Mouse (Mus musculus): ENCODE results near the gene Aldh1a2.

Aldh1a2 gene

DNA sequence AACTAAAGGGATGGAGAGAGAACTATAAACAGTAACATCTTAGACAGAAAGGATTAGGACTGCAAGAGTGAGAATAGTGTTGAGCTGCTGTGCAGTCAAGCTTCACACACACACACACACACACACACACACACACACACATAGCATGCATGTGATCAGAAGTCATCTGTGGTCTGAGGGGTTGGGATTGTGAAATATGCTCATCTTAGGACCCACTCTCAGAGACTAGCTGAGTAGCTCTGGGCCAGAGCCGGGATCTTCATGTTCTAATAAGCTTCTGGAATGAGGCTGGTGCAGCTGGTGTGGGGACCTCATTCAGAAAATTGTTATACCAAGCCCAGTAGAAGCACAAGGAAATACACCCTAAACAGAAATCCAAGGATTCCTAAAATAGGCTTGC, 75.1 kb downstream of the Aldh1a2 start:
- DNase-seq (ENCODE audit: low spot score), result no peak

- no peak for DNase-seq (ENCODE audit: low spot score)
These were observed 79.9 kb downstream of the Aldh1a2 start for GRCm38 (mm10) chr9:71295501-71295900.

DNA sequence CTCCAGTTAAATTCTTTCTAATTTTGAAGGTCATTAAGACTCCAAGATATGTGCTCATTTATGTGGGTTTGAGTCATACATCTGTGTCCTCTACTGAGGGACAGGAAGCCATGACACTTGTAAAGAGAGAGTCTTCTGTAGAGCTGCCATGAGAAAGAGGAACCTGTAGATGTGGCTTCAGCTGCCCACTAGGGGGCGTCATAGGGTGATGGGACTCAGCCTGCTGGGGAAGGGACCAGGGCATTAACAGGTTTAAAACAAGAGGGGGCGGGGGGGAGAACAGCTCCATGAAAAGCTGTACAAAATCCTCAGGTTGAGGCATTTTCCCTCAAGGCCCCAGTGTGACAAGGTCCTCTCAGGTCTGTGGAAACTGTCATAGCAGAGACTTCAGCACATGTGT, 88.0 kb downstream of the Aldh1a2 start:
- DNase-seq (ENCODE audit: low spot score), result no peak

- no peak for DNase-seq (ENCODE audit: low spot score)
These were observed 91.7 kb downstream of the Aldh1a2 start for GRCm38 (mm10) chr9:71307106-71307789.

DNA sequence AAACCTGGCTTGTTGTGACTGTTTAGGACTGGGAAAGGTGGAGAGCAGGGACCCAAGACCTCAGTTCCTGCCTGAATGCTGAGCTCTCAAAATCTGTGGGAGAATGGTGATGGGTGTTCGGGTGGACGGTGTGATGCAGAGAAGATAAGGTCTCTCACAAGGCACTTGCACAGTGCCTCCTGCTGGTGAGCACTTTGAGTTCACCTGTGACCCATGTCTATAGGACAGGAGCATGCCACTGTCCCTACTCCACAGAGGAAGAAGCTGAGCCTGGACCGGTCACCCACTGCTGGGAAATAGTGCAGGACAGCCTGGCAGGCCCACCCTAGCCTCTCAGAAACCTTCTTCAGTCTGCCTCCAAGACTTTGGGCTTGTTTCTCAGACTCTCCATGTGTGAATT, 100.4 kb downstream of the Aldh1a2 start:
- no peak for DNase-seq (ENCODE audit: low spot score)

GRCm38 (mm10) chr9:71317096-71317920, 101.7 kb downstream of the Aldh1a2 start:
- DNase-seq (ENCODE audit: low spot score), result no peak

DNA sequence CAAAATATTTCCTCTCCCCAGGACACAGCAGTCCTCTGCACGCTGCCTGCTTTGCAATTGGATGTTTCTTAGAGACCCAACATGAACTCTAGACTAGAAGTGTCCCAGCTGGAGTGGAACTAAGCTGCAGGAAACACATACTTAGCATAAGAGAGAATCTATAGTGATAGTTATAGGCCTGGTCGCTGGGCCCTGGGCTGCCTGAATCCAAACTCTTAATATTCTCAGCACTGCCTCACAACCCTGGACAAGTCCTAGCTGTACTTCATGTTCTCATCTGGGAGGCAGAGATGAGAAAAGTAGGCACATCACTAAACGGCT, 102.3 kb downstream of the Aldh1a2 start:
- DNase-seq (ENCODE audit: low spot score), result no peak

DNA sequence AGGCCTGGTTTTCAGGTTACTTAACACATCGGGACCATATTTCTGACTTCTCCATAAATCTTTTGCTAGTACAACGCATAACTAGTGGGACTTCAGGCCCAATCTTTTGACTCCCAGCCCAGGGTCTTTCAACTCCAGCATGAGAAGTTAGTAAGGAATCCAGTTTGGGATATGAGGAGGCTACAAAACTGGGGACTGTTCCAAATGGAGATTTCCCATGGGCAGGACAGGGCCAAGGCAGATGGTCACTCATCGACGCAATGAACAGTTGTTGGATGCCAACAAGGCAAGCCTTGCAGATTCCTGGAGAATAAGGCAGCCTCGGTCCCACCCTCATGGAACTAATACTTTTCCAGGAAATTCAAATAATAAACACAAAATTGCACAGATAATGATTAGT, 104.2 kb downstream of the Aldh1a2 start:
- no peak for DNase-seq (ENCODE audit: low spot score)

DNA sequence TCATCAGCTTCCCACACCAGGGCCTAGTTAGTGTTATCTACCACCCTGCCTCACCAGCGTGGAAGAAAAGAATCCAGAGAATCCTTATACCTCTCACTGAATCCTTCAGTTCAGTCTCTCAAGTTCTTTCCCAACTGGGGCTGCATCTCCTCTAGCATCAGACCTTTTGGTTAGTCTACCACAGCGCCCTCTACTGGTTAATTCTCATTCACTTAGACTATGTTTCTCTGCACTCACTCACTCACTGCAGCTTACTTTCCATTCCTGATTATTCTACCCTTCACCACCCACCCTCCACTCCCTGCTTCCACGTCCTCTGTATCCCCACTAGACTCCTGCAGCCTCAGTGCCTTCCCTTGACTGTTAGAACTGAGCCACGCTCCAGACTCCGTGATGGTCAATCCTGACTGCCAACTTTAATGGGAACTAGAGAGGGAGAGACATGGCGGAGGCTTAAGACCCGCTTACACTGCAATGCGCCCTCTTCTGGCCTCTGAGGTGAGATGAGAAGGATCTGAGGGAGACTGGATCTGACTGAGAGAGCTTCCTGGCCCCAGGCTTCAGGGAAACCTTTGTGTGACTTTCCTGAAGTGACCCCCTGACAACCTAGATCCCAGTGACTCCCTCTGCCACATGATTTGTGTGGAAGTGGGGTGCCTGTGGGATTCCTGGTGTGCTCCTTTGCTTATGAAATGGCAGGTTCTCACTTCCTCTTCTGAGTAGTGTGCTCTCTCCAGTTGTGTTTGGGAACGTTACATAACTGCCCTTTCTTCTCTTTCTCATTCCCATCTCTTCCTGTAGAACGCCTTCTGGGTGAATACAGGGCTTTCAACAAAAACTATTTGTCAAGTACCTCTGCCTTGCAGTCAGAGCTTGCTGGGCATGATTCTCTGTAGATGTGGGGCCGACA, 104.9 kb downstream of the Aldh1a2 start:
- DNase-seq (ENCODE audit: low spot score), result no peak

- no peak for DNase-seq (ENCODE audit: low spot score)
These were observed 105.8 kb downstream of the Aldh1a2 start for GRCm38 (mm10) chr9:71321436-71321835.

- no peak for DNase-seq (ENCODE audit: low spot score)
These were observed 106.3 kb downstream of the Aldh1a2 start for GRCm38 (mm10) chr9:71321871-71322270.

DNA sequence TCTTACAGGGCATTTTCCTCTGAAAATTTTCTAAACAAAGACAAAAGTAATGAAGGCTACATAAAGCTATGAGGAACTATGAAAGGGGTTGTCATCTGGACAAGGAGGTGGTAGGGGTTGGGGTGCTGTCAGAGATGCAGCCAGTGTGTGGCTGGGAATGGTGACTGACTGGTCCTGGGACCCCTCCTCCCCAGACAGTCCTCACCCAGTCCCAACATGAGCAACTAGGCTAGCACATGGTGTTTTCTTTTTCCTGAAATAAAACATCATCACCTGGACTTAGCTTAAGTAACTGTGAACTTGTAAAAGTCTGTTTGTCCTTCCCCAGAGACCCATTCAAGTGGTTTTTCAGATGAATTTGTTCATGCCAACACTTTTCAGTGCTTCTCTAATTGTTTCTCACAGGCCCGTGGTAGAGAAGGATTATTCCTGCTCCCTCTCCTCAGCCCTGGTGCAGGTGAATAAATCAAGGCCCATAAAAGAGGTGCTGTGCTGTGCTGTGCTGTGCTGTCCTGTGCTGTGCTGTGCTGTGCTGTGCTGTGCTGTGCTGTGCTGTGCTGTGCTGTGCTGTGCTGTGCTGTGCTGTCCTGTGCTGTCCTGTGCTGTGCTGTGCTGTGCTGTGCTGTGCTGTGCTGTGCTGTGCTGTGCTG, 107.8 kb downstream of the Aldh1a2 start:
- DNase-seq (ENCODE audit: low spot score), result no peak

DNA sequence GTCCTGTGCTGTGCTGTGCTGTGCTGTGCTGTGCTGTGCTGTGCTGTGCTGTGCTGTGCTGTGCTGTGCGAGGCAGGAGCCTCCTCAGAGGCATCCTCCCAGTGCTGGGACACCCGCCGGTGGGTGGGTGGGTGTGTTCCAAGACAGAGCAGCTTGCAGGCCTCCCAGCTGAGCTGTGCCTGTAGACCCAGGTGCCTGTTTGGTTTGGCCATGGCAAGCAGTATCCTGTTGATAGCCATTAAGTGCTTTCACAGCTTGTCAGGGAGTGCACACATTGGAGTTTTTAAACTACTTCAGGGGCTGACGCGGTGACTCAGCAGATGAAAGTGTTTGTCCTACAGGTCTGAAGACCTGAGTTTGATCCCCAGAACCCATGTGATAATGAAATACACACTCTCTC, 108.5 kb downstream of the Aldh1a2 start:
- DNase-seq (ENCODE audit: low spot score), result no peak

GRCm38 (mm10) chr9:71326261-71326660, 110.7 kb downstream of the Aldh1a2 start:
- DNase-seq (ENCODE audit: low spot score), result no peak

GRCm38 (mm10) chr9:71331661-71332060, 116.1 kb downstream of the Aldh1a2 start:
- DNase-seq (ENCODE audit: low spot score), result no peak

DNA sequence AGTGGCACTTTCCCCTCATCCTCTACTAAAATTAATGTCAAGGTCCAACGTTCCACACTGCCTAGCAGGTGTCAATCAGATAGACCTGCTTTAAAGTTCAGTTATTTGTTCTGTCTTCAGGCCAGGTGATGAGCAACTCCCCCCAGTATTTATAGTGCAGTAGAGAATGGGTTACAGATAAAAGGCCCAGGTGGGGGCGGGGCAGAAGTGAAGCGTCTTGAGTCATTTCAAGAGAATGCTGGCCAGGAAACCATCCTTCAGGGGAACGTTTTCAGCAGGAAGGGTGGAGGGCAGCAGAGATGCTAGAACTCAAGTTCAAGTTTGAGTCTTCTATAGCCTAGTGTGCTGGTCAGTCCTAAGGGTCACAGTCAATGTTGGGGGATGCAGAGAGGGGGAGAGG, 121.1 kb downstream of the Aldh1a2 start:
- DNase-seq (ENCODE audit: low spot score), result no peak

DNA sequence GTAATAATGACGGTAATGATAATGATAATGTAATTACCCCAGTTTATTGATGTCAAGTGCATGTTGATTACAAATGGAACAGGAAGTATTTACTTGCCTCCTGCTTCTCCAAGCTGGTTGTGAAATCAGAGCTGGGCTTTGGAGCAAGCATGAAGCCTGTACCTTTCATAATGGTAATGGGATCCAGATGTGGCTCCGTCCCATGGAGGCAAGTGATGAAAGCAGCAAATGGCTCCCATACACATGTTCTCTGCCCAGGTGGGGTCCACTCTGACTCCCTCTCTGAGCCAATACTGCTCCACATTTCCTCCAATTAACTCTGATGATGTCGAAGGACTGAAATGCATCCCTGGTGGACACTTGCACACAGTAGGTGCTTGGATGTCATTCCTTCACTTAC, 121.8 kb downstream of the Aldh1a2 start:
- no peak for DNase-seq (ENCODE audit: low spot score)

DNA sequence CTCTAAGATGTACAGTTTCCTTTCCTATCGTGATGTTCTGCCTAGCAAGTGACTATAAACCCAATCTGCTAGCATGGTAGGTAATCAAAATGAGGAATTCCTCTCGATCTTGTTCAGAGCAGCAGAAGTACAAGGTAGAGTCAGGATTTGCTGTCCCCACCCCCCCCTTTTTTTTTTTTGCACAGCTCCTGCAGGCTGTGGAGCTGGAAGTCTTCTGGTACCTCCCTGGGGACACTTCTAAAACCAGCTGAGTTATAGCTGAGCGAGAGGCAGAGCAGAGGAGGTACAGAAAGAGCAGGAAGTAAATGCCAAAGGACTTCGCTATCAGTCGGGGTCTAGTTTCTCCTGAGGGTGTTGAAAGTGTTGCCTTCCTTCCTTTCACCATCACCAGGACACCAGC, 124.5 kb downstream of the Aldh1a2 start:
- no peak for DNase-seq (ENCODE audit: low spot score)

Measured in layer of hippocampus, adult 9-10 months (tissue).